Mouse (Mus musculus) myocyte (in vitro differentiated cells): ENCODE results near the gene Srsf2. TPM values are rescaled to one million over a fixed set of nuclear protein-coding genes. Genes with fewer than 3 reads are reported as not detected.
A peak's percentile ranks its signal among the peaks of the same experiment; 100 is the strongest.
"Not testable (repeated sequence)": the region's sequence is repeated elsewhere in the genome, so short reads cannot be mapped to it uniquely, and the experiment has no call there.

ENCODE experiments used
- H3K27me3 ChIP-seq: one replicate; pipeline ENCODE4 v1.6.1; 2011; ENCODE audit not compliant: control insufficient read depth, insufficient read depth, insufficient read length
- H3K36me3 ChIP-seq: one replicate; pipeline ENCODE4 v1.6.1; 2011; ENCODE audit not compliant: control insufficient read depth, insufficient read depth
- H3K4me2 ChIP-seq: one replicate; pipeline ENCODE4 v1.6.1; 2011; ENCODE audit warnings: low read depth, control low read depth
- H3K4me3 ChIP-seq: one replicate; pipeline ENCODE4 v1.5.1; 2011; ENCODE audit warnings: mild to moderate bottlenecking, control low read depth, moderate library complexity
- H3K79me2 ChIP-seq: one replicate; pipeline ENCODE4 v1.6.1; 2011; ENCODE audit not compliant: control insufficient read depth, insufficient read depth
- H3ac ChIP-seq: one replicate; pipeline ENCODE4 v1.6.1; 2011; ENCODE audit not compliant: control insufficient read depth, insufficient read length
- CEBPB ChIP-seq: IDR thresholded peaks from 2 replicates; pipeline ENCODE4 v1.6.1; 2011; ENCODE audit warnings: mild to moderate bottlenecking, moderate library complexity; ENCODE audit not compliant: poor library complexity, insufficient read depth, severe bottlenecking
- E2F4 ChIP-seq: IDR thresholded peaks from one replicate; pipeline ENCODE4 v1.6.1; 2011; ENCODE audit warnings: mild to moderate bottlenecking, control low read depth, moderate library complexity; ENCODE audit not compliant: insufficient read depth
- MAX ChIP-seq: IDR thresholded peaks from one replicate; pipeline ENCODE4 v1.6.1; 2011; ENCODE audit warnings: low read depth, mild to moderate bottlenecking, control low read depth
- MYOD1 ChIP-seq, 3 experiments: IDR thresholded peaks; one replicate each; pipeline ENCODE4 v1.6.1; 2011; ENCODE audit warnings: control low read depth in 2 of 3, low read depth in 2 of 3, mild to moderate bottlenecking in 2 of 3, moderate library complexity in 1 of 3; ENCODE audit not compliant: insufficient read length in 2 of 3, control insufficient read depth in 1 of 3
- MYOG ChIP-seq, 3 experiments: IDR thresholded peaks; one replicate each; pipeline ENCODE4 v1.6.1; 2011; ENCODE audit warnings: control low read depth in 2 of 3, low read depth in 2 of 3, mild to moderate bottlenecking in 2 of 3; ENCODE audit not compliant: insufficient read length in 2 of 3, control insufficient read depth in 1 of 3, insufficient read depth in 1 of 3
- POLR2A ChIP-seq: IDR thresholded peaks from one replicate; pipeline ENCODE4 v1.6.1; 2011; ENCODE audit warnings: low read depth, mild to moderate bottlenecking, control low read depth, moderate library complexity; ENCODE audit not compliant: insufficient read length
- POLR2AphosphoS2 ChIP-seq: IDR thresholded peaks from one replicate; pipeline ENCODE4 v1.6.1; 2011; ENCODE audit warnings: low read depth, control low read depth; ENCODE audit not compliant: insufficient read length
- REST ChIP-seq: IDR thresholded peaks from one replicate; pipeline ENCODE4 v1.6.1; 2011; ENCODE audit warnings: mild to moderate bottlenecking, control low read depth, moderate library complexity; ENCODE audit not compliant: insufficient read depth, insufficient read length
- SRF ChIP-seq: IDR thresholded peaks from one replicate; pipeline ENCODE4 v1.6.1; 2011; ENCODE audit warnings: low read depth; ENCODE audit not compliant: control insufficient read depth, insufficient read length
- TCF12 ChIP-seq: IDR thresholded peaks from one replicate; pipeline ENCODE4 v1.6.1; 2011; ENCODE audit warnings: mild to moderate bottlenecking, control low read depth; ENCODE audit not compliant: poor library complexity, insufficient read depth, severe bottlenecking
- TCF3 ChIP-seq: IDR thresholded peaks from one replicate; pipeline ENCODE4 v1.6.1; 2011; ENCODE audit warnings: low read depth, control low read depth; ENCODE audit not compliant: insufficient read length
- USF1 ChIP-seq: IDR thresholded peaks from one replicate; pipeline ENCODE4 v1.6.1; 2011; ENCODE audit warnings: low read depth, mild to moderate bottlenecking, control low read depth, moderate library complexity
- polyA plus RNA-seq: library from polyadenylated mRNA; unstranded; fragments of >200 nt; fragmentation: generic; extraction: Trizol; gene quantifications from one replicate; pipeline ENCODE4 v1.2.1, GENCODE M21; 2012; ENCODE audit warnings: missing spikeins

Gene Srsf2
- polyA plus RNA-seq, 1 experiment = 145 TPM

DNA sequence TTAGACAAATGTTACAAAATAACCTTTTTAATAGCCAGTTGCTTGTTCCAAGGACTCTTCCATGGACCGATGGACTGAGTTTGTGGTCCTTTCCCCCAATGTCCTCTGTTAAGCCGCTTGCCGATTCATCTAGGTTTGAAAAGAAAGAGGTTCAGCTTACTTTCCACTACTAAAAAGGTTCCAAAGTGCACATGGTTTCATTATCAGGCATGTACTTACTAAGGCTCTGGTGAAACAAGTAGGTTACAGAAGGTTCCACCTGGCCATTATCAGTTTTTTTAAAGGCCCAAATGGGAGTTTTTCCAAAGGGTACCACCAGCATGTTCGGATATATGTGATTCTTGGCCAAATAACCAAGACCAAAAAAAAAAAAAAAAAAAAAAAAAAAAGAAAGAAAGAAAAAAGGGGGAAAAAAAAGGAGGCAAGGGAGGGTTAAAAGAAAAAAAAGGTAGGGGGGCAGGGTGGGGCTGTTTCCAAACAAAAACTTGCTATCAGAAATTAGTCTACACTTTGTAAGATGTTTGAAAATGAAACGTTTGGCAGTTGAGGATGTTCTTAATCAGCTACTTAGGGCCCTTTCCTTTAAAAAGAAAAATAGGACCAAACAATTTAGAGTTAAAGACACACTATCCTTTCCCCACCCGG, 1.9 kb downstream of the Srsf2 start:
- H3K4me2 ChIP-seq = peak overlapping the region; percentile 92
- H3K27me3 ChIP-seq = no peaks in the 10 kb centered on the region
- H3K4me3 ChIP-seq = peak overlapping the region; percentile 97
- H3ac ChIP-seq = no peak overlapping the region
- TF ChIP-seq USF1 = no peak
- TF ChIP-seq E2F4 = no peak
- peaks cover 44% of the 10 kb centered on the region for H3K36me3 ChIP-seq
- peaks cover 56% of the 10 kb centered on the region for H3K79me2 ChIP-seq

DNA sequence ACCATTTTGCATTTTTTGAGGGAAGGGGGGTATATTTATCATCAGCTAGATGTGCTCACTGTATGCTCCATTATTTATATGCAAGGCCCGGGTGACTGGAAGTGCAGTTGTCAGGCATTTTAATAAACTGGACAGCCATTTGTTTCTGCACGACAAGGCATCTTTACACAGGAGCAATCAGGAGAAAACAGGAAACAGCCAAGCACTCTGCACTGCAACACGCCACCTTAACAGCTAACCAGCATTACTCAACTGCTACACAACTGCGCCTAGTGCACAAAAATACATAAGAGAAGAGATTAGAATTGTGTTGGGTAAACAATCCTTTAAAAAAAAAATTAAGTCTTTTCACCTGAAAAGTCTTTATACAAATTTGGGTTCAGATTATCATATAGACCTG, 2.8 kb downstream of the Srsf2 start:
- TF ChIP-seq POLR2AphosphoS2 (peak; percentile 22), E2F4 (no peak)
- Histone ChIP-seq H3K79me2 (peaks cover 50% of the 10 kb centered on the region), H3ac (no peak overlapping the region), H3K27me3 (no peaks in the 10 kb centered on the region), H3K36me3 (peaks cover 44% of the 10 kb centered on the region), H3K4me2 (peak overlapping the region; percentile 92), H3K4me3 (peak overlapping the region; percentile 97)

DNA sequence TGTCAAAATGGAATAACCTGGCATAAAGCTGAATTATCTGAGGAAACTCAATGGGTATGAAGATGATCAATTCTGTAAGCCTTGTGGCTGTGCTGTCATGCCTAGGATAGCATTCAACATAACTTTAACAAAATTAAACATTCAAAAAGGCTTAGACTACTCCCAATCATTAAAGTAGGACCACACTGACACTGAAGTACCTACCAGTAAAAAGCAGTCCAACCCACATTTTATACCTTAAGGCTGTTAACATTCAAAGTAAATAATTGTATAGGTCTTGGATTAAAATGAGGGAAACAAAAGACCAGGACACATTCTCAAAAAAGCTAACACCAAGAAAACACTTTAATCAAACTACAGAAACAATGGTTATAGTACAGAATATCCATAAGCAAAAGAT, 3.3 kb downstream of the Srsf2 start:
- Histone ChIP-seq H3ac (no peak overlapping the region), H3K4me3 (peak overlapping the region; percentile 97), H3K79me2 (peaks cover 48% of the 10 kb centered on the region), H3K36me3 (peaks cover 44% of the 10 kb centered on the region), H3K27me3 (no peaks in the 10 kb centered on the region), H3K4me2 (peak overlapping the region; percentile 92)
- TF ChIP-seq REST = no peak
- TF ChIP-seq CEBPB = no peak
- no peak for TF ChIP-seq TCF12
- no peak for TF ChIP-seq TCF3
- no peak for TF ChIP-seq MYOG (IDR thresholded peaks at IDR 0.05; ENCODE audit: control insufficient read depth in 1 of 3, insufficient read depth in 1 of 3, insufficient read length in 2 of 3, low read depth in 2 of 3)
- TF ChIP-seq E2F4 = no peak
- no peak for TF ChIP-seq MAX
- no peak for TF ChIP-seq SRF
- TF ChIP-seq MYOD1 (IDR thresholded peaks at IDR 0.05; ENCODE audit: control insufficient read depth in 1 of 3, insufficient read length in 2 of 3, low read depth in 2 of 3) = no peak
- no peak for TF ChIP-seq POLR2A
- TF ChIP-seq POLR2AphosphoS2 = no peak

DNA sequence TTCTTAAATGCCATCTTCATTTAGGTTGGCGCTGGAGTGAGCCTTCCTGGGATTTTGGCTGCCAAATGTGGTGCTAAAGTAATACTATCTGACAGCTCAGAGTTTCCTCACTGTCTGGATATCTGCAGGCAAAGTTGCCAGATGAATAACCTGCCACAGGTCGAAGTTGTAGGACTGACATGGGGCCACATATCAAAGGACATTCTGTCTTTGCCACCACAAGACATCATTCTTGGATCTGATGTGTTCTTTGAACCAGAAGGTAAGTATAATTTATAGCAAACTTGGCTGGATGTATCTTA, 4.1 kb downstream of the Srsf2 start:
- H3K36me3 ChIP-seq = peaks cover 44% of the 10 kb centered on the region
- H3K79me2 ChIP-seq = peaks cover 46% of the 10 kb centered on the region
- peak overlapping the region; percentile 7 for H3K4me2 ChIP-seq

DNA sequence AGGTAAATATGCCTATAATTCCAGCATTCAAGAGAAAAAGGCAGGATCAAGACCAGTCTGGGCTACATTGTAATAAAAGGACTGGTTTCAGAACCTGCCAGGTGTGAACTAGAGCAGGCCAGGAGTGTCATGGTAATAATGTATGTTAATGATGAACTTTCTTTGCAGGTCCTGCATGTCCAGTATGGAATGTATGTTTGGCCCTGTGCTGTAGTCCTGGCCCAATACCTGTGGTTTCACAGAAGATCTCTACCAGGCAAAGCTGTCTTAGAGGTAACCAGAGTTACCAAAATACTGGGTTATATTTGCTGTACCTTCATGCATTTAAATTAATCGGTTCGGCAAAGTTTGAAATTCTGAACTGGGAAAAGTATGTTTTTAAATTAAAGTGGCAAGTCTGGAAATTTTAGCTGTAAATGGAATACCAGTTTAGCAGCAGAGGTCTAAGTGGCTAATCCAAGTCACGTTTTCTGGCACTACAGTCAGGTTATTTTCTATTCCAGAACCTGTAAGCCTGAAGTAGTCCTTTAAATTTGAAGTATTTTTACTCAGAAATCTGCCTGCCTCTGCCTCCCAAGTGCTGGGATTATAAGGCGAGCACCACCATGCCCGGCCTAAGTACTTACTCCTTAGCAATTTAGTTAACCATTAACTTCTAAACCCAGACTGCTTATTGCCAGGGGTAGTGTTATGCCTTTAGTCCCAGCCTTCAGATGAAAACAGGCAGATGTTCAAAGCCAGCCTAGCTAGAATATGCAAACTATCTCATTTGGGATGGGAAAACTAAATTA, 4.6 kb downstream of the Srsf2 start:
- Histone ChIP-seq H3ac (no peak overlapping the region), H3K36me3 (peaks cover 44% of the 10 kb centered on the region), H3K4me2 (peak overlapping the region; percentile 7), H3K4me3 (no peak overlapping the region), H3K27me3 (no peaks in the 10 kb centered on the region), H3K79me2 (peaks cover 45% of the 10 kb centered on the region)
- TF ChIP-seq POLR2AphosphoS2 (peak; percentile 19), SRF (no peak)

More for the DNA sequence above, 4.1 kb downstream of the Srsf2 start:
- H3ac ChIP-seq, H3K4me3 ChIP-seq, H3K27me3 ChIP-seq: not testable (repeated sequence)

DNA sequence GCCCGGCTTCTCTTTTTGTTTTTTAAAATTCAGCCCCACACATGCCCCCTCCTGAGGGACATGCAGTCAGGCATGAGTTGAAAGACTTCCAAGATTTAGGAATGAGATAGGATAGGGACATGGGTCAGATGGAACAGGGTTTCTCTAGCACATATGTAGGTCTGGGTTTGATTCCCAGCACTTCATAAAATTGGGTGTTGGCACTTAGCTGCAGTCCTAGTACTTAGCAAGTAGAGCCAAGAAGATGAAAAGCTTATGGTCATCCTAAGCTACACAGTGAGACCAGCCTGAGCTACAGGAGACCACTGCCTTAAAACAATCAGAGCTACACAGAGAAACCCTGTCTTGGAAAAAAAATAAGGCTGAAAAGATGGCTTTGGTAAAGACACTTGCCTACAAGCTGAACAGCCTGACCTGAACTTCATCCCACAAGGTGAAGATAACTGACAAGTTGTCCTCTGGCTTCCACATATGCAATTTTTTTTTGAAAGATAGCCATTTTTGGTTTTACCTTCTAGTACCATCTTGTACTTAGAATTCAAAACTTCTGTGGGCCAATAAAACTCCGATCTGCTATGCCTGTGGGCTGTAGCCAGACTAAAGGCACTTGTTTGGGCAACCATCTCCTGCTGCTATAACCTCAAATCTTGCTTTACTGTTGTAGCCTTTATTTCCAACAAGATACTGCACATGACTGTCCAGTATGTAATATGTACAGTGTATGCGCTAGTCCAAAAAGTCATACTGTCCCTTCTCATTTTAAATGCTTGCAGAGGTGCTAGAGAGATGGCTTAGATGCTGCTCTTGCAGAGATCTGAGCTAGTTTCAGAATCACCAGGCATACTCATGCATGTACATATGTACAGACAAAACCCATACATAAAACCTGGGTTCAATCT, 5.5 kb downstream of the Srsf2 start:
- Histone ChIP-seq H3K4me3 (no peak overlapping the region), H3K4me2 (no peak overlapping the region), H3K79me2 (peaks cover 48% of the 10 kb centered on the region), H3ac (no peak overlapping the region), H3K27me3 (no peaks in the 10 kb centered on the region), H3K36me3 (peaks cover 44% of the 10 kb centered on the region)
- TF ChIP-seq REST = no peak
- TF ChIP-seq E2F4 = no peak
- no peak for TF ChIP-seq POLR2A
- no peak for TF ChIP-seq CEBPB
- no peak for TF ChIP-seq TCF3
